Mouse (Mus musculus) CD4-positive, CD25-positive, alpha-beta regulatory T cell, adult 2 months (primary cell): ENCODE results near the gene Tcea2.

Source experiments
- DNase-seq: peaks from one replicate; pipeline ENCODE4 v3.0.0-alpha.2; 2012; ENCODE audit warnings: low read depth, low spot score

Gene Tcea2

DNA sequence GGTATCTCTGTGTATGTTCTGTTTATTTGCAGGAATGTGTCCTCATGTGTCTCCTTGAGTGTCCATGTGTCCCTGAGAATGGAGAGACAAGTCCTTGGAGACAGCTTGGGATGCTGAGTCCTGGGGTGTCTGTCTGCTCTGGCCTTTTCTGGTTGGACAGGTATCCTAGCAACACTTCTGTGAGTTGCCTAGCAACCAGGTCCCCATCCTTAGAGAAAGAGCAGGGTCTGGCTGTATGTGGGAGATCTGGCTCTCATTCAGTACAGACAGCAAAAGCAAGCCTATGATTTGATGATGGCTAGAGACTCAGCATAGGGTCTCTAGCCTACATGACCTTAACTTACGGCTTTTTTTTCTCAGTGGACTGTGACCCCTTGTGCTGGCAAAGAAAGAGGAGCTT is 33.6 kb downstream of the Tcea2 start:
- DNase-seq, result no peak

DNA sequence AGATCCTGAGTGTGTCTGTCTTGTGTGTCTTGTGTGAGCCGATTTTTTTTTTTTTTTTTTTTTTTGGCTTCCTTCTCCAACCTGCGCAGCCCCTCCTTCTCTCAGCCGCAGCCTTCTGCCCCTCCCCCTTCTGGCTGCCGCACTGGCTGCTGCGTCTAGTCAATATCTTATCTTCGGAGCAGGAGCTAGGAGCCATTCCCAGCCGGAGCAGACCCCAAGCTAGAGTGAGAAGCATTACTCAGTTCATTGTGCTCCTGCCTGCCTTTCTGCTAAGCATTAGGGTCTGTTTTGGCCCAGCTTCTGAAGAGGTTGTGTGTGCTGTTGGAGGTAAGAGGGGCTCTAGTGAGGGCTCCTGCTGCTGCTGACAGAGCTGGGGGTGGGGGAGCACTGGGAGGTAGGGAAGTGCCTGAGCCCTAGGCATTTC is 34.8 kb downstream of the Tcea2 start, which contains the start of gene Oprl1:
Gene Oprl1, plus strand, starts transcription at position 114 of the 424 bp plus-strand sequence.
- DNase-seq, result peak; percentile 20

DNA sequence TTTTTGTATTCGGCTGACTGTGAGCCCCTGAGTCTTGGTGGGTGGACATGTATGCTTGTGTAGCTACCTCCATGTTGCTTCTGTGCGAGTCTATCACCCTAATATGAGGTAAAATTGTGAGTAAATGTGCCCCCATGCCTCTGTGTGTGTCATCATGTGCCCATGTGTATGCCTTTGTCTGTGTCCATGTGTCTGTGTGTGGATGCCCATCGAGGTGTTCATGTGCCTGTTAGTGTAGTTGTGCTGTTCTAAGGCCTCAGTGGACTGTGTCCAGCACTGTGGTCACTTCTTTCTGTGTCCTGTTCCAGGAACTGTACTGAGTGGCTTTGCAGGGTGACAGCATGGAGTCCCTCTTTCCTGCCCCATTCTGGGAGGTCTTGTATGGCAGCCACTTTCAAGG is 35.3 kb downstream of the Tcea2 start:
- no peak for DNase-seq

DNA sequence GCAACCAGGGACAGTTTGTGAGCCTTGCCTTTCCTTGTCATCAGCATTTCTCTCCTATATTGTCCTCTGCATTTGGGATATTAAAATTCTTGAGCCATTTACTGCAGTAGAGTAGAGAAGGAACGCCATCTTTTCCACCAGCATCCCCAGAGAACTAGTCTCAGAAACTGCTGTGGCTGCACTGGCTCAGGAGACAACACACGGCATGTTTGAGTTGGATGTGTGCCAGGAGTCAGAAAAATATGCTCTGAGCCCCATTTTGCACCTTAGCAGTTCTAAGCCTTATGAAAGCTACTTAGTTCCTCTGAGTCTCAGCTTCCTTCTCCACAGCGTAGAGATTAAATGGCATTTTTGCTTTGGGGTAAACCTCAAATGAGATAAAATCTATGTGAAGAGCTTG is 36.9 kb downstream of the Tcea2 start:
- DNase-seq, result no peak

DNA sequence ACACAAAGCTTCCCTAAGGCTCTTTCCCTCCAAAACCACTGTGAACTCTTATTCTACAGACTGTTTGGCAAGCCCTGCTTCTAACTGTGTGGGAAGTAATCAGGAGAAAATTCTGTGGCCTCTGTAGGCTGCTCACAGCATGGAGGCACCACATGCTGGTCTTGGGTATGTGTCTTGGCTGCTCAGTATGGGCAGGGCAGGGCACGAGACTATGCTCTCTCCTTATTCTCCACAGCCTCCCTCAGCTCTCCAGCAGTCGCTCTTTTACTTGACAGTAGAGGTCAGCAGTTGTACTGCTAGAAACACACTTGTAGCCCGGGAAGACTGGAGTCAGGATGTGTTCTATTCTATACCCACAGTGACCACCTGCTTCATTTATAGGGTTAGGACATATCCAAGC is 40.0 kb downstream of the Tcea2 start:
- DNase-seq, result no peak

DNA sequence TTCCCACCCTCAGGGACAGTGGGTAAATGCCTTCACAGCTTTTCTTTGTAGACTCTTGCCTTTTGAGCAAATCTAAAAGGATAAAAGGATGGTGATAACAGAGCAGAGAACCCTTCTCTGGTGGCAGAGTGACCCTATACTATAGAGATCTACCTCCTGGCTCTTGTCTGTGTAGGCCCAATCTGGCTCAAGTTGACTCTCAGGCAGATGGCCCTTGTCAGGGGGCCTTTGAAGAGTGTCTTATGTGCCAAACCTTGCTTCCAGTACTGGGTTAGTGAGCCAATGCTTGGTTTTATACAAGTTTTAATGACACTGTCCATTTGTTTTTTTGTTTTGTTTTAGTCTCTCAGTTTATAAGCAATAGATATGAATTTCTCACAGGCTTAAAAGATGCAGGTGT is 41.1 kb downstream of the Tcea2 start:
- no peak for DNase-seq

DNA sequence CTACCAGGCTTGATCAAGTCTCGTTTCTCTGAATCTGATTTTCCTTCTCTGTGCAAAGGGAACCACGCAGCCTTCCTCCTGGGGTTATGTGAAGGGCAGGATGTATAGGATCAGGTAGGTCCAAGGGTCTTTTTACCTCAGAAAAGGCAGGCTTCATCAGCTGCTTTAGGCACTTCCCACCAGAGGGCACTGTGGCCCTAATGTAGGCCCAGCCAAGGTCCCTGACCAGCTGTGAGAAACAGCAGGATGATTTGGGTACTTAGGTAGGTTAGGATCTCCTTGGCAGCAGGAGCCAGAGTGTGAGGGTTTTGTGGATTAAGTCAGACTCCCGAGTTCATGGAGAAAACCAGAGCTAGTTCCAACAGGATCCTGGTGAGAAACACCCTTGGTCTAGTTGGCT is 42.1 kb downstream of the Tcea2 start:
- DNase-seq, result peak; percentile 46

DNA sequence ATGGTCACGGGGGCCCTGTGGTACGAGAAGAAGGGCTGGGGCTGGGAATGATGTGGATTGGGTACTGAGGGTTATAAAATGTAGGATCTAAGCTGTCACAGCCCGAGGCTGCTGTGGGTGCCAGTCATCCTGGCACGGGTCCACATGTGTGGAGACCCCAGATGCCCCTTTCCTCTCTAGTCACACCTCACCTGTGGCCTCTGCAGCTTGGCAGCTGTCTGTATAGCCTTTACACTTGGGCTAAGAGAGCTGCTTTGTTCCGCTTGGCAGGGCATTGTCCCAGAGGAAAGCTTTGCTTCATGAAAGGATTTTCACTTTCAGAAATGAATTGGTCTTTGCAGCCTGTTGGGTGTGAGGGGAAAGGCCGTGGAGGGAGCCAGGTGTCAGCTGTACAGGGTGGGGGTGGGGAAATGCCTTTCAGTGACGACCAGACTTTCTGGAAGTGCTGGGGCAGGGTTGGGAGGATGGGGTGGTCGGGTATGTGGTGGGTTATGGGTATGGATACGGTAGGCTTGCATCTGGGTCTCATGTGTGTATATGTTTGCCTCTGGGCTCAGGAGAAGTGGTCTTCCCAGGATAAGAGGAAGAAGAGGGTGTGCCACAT is 47.7 kb downstream of the Tcea2 start:
- DNase-seq, result no peak

DNA sequence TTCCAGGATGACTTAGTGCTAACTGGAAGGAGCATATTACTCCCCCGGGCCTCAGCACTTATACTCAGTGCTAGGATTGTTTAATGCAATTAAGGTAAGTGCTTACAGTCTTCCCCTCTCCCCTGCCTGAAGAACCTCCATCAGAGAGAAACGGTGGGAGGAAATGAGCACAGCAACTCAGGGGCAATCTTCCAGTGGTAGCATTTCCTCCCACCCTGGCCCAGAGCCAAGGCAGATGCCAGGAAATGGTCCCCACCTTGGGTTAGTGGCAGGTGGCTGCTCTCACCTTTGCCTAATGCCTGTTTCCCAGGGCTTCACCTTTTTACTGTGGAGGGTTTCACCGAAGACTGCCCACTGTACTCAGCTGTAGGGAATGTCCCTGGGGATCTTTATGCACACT is 49.9 kb downstream of the Tcea2 start:
- DNase-seq, result no peak
